Mouse (Mus musculus): ENCODE results near the gene Kat14. TPM values are rescaled to one million over a fixed set of nuclear protein-coding genes. Genes with fewer than 3 reads are reported as not detected.

Kat14 gene
- total and polyA plus RNA-seq, 3 experiments: 25.9 to 52.9 TPM; not detected in 1

DNA sequence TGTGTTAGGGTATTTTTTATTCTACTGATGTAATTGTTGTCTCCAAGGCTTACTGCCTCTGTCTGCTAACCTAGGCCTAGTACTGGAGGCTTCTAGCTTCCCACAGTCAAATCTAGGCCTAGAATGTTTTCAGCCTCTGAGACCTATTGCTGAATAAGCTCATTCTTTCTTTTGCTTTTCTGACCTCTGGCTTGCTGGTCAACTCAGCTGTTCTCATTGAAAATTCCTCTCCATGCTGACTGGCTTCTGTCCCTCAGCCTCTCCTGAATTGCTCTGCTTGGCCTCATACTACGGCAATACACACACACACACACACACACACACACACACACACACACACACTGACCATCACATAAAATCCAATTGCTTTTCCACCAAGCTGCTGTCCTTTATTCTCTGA, 57.0 kb downstream of the Kat14 start:
- Histone ChIP-seq H3K27ac (ENCODE audit: control insufficient read depth, low read depth, low read length) (no peak overlapping the region), H3K4me1 (ENCODE audit: control insufficient read depth in 1 of 2, insufficient read depth in 2 of 2, low read length in 2 of 2) (no peaks in the 10 kb centered on the region), H3K27me3 (ENCODE audit: control insufficient read depth in 1 of 2, insufficient read depth in 2 of 2, low read length in 2 of 2) (peaks cover 0 to 1% of the 10 kb centered on the region in 2 experiments; a peak in 1 of 4 replicates), H3K9ac (ENCODE audit: control insufficient read depth, low read depth, low read length, poor library complexity, severe bottlenecking) (no peak overlapping the region), H3K36me3 (ENCODE audit: control insufficient read depth in 1 of 2, insufficient read depth in 2 of 2, low read length in 2 of 2) (no peaks in the 10 kb centered on the region), H3K9me3 (replicated peaks; ENCODE audit: insufficient read depth, low read length) (no peaks in the 10 kb centered on the region), H3K79me2 (ENCODE audit: control insufficient read depth, insufficient read depth, low read length, poor library complexity) (no peaks in the 10 kb centered on the region), H3K4me3 (ENCODE audit: control insufficient read depth in 1 of 2, insufficient read depth in 1 of 2, low read depth in 2 of 2, low read length in 2 of 2) (no peak overlapping the region)
- no peak for DNase-seq (ENCODE audit: low read depth, low spot score)
- TF ChIP-seq UBTF (IDR thresholded peaks at IDR 0.05; ENCODE audit: borderline replicate concordance, insufficient read depth, low read depth, low read length): no peak

- Histone ChIP-seq H3K4me3 (ENCODE audit: control insufficient read depth in 1 of 2, insufficient read depth in 1 of 2, low read depth in 2 of 2, low read length in 2 of 2) (no peak overlapping the region), H3K36me3 (ENCODE audit: control insufficient read depth in 1 of 2, insufficient read depth in 2 of 2, low read length in 2 of 2) (no peaks in the 10 kb centered on the region), H3K79me2 (ENCODE audit: control insufficient read depth, insufficient read depth, low read length, poor library complexity) (no peaks in the 10 kb centered on the region), H3K4me1 (ENCODE audit: control insufficient read depth in 1 of 2, insufficient read depth in 2 of 2, low read length in 2 of 2) (no peaks in the 10 kb centered on the region), H3K27me3 (ENCODE audit: control insufficient read depth in 1 of 2, insufficient read depth in 2 of 2, low read length in 2 of 2) (peaks cover 0 to 1% of the 10 kb centered on the region in 2 experiments; a peak in 1 of 4 replicates), H3K9ac (ENCODE audit: control insufficient read depth, low read depth, low read length, poor library complexity, severe bottlenecking) (no peak overlapping the region), H3K9me3 (replicated peaks; ENCODE audit: insufficient read depth, low read length) (no peaks in the 10 kb centered on the region), H3K27ac (ENCODE audit: control insufficient read depth, low read depth, low read length) (no peak overlapping the region)
- TF ChIP-seq GATA1 (IDR thresholded peaks at IDR 0.05; ENCODE audit: low read depth, low read length) (no peak), POLR2A (IDR thresholded peaks at IDR 0.05; ENCODE audit: control insufficient read depth in 1 of 2, insufficient read depth in 1 of 2, low read depth in 1 of 2, low read length in 2 of 2, poor library complexity in 1 of 2) (no peak), HCFC1 (IDR thresholded peaks at IDR 0.05; ENCODE audit: low read depth, low read length) (no peak), E2F4 (IDR thresholded peaks at IDR 0.05; ENCODE audit: borderline replicate concordance, low read depth, low read length) (no peak), RCOR1 (IDR thresholded peaks at IDR 0.05; ENCODE audit: low read depth, low read length) (no peak), POLR2AphosphoS2 (IDR thresholded peaks at IDR 0.05; ENCODE audit: low read length) (no peak), ETS1 (IDR thresholded peaks at IDR 0.05; ENCODE audit: low read depth, low read length) (no peak), TCF12 (IDR thresholded peaks at IDR 0.05; ENCODE audit: low read depth, low read length) (no peak), NRF1 (IDR thresholded peaks at IDR 0.05; ENCODE audit: insufficient read depth, low read depth, low read length, poor library complexity, severe bottlenecking) (no peak), JUND (IDR thresholded peaks at IDR 0.05; ENCODE audit: low read depth, low read length) (no peak), CHD1 (IDR thresholded peaks at IDR 0.05; ENCODE audit: low read depth, low read length) (no peak), NELFE (IDR thresholded peaks at IDR 0.05; ENCODE audit: low read depth, low read length) (no peak)
- DNase-seq (ENCODE audit: low read depth, low spot score): no peak
These were observed 59.1 kb downstream of the Kat14 start for GRCm38 (mm10) chr2:144427852-144428251.

GRCm38 (mm10) chr2:144428659-144429058, 59.9 kb downstream of the Kat14 start:
- TF ChIP-seq E2F4 (IDR thresholded peaks at IDR 0.05; ENCODE audit: borderline replicate concordance, low read depth, low read length): no peak
- TF ChIP-seq RCOR1 (IDR thresholded peaks at IDR 0.05; ENCODE audit: low read depth, low read length): no peak
- no peak for TF ChIP-seq CHD2 (IDR thresholded peaks at IDR 0.05; ENCODE audit: low read length)
- H3K79me2 ChIP-seq (ENCODE audit: control insufficient read depth, insufficient read depth, low read length, poor library complexity): no peaks in the 10 kb centered on the region

More at GRCm38 (mm10) chr2:144428659-144429058, 59.9 kb downstream of the Kat14 start:
- Histone ChIP-seq H3K4me1 (ENCODE audit: control insufficient read depth in 1 of 2, insufficient read depth in 2 of 2, low read length in 2 of 2) (no peaks in the 10 kb centered on the region), H3K27ac (ENCODE audit: control insufficient read depth, low read depth, low read length) (no peak overlapping the region), H3K9me3 (replicated peaks; ENCODE audit: insufficient read depth, low read length) (no peaks in the 10 kb centered on the region), H3K4me3 (ENCODE audit: control insufficient read depth in 1 of 2, insufficient read depth in 1 of 2, low read depth in 2 of 2, low read length in 2 of 2) (no peak overlapping the region), H3K27me3 (ENCODE audit: control insufficient read depth in 1 of 2, insufficient read depth in 2 of 2, low read length in 2 of 2) (peaks cover 0 to 1% of the 10 kb centered on the region in 2 experiments; a peak in 1 of 4 replicates), H3K36me3 (ENCODE audit: control insufficient read depth in 1 of 2, insufficient read depth in 2 of 2, low read length in 2 of 2) (no peaks in the 10 kb centered on the region), H3K9ac (ENCODE audit: control insufficient read depth, low read depth, low read length, poor library complexity, severe bottlenecking) (no peak overlapping the region)
- no peak for DNase-seq (ENCODE audit: low read depth, low spot score)
